Mouse (Mus musculus): ENCODE results near the gene Dynlt1f. TPM values are rescaled to one million over a fixed set of nuclear protein-coding genes. Genes with fewer than 3 reads are reported as not detected.
"Not testable (repeated sequence)": the region's sequence is repeated elsewhere in the genome, so short reads cannot be mapped to it uniquely, and the experiment has no call there.

Gene Dynlt1f
- polyA plus RNA-seq, 1 experiment from 2014 or later: 308 TPM

- H3K36me3 ChIP-seq (ENCODE audit: control insufficient read depth, insufficient read depth, low read length); H3K27me3 ChIP-seq (ENCODE audit: control insufficient read depth, insufficient read depth, low read length); H3K4me2 ChIP-seq; H3K9ac ChIP-seq (ENCODE audit: low read length); ATAC-seq (ENCODE audit: low FRiP score); H3K27ac ChIP-seq (ENCODE audit: low read depth, low read length); H3K4me3 ChIP-seq (ENCODE audit: low read depth, low read length); H3K4me1 ChIP-seq (ENCODE audit: control insufficient read depth, insufficient read depth, low read length); H3K9me3 ChIP-seq (ENCODE audit: control insufficient read depth, low read length); DNase-seq (ENCODE audit: low spot score, missing footprints): not testable (repeated sequence)
- 70% methylated on average over 3 of the region's 6 CpGs for WGBS
Observed at GRCm38 (mm10) chr17:6620035-6620434, 35.7 kb downstream of the Dynlt1f start.

- not testable (repeated sequence) for H3K9ac ChIP-seq (ENCODE audit: low read length); H3K9me3 ChIP-seq (ENCODE audit: control insufficient read depth, low read length); DNase-seq (ENCODE audit: low spot score, missing footprints); ATAC-seq (ENCODE audit: low FRiP score); H3K36me3 ChIP-seq (ENCODE audit: control insufficient read depth, insufficient read depth, low read length); H3K4me3 ChIP-seq (ENCODE audit: low read depth, low read length); H3K27me3 ChIP-seq (ENCODE audit: control insufficient read depth, insufficient read depth, low read length); H3K4me2 ChIP-seq; H3K27ac ChIP-seq (ENCODE audit: low read depth, low read length); H3K4me1 ChIP-seq (ENCODE audit: control insufficient read depth, insufficient read depth, low read length)
- WGBS: 89% methylated on average over 5 of the region's 5 CpGs
Observed at GRCm38 (mm10) chr17:6619271-6619670, 36.4 kb downstream of the Dynlt1f start.

GRCm38 (mm10) chr17:6617689-6618400 lies 37.9 kb downstream of the Dynlt1f start:
- not testable (repeated sequence) for H3K4me3 ChIP-seq (ENCODE audit: low read depth, low read length); H3K27ac ChIP-seq (ENCODE audit: low read depth, low read length); H3K9ac ChIP-seq (ENCODE audit: low read length); ATAC-seq (ENCODE audit: low FRiP score); H3K4me1 ChIP-seq (ENCODE audit: control insufficient read depth, insufficient read depth, low read length); H3K4me2 ChIP-seq; DNase-seq (ENCODE audit: low spot score, missing footprints); H3K9me3 ChIP-seq (ENCODE audit: control insufficient read depth, low read length); H3K27me3 ChIP-seq (ENCODE audit: control insufficient read depth, insufficient read depth, low read length); H3K36me3 ChIP-seq (ENCODE audit: control insufficient read depth, insufficient read depth, low read length)
- 54% methylated on average over 6 of the region's 13 CpGs for WGBS

- H3K4me1 ChIP-seq (ENCODE audit: control insufficient read depth, insufficient read depth, low read length); H3K9me3 ChIP-seq (ENCODE audit: control insufficient read depth, low read length); H3K9ac ChIP-seq (ENCODE audit: low read length); H3K27me3 ChIP-seq (ENCODE audit: control insufficient read depth, insufficient read depth, low read length); H3K27ac ChIP-seq (ENCODE audit: low read depth, low read length); H3K4me3 ChIP-seq (ENCODE audit: low read depth, low read length); DNase-seq (ENCODE audit: low spot score, missing footprints); H3K36me3 ChIP-seq (ENCODE audit: control insufficient read depth, insufficient read depth, low read length); ATAC-seq (ENCODE audit: low FRiP score); H3K4me2 ChIP-seq: not testable (repeated sequence)
- 95% methylated on average over 9 of the region's 9 CpGs for WGBS
Observed at GRCm38 (mm10) chr17:6616731-6617130, 39.0 kb downstream of the Dynlt1f start.

GRCm38 (mm10) chr17:6614316-6614715 lies 41.4 kb downstream of the Dynlt1f start:
- not testable (repeated sequence) for H3K9me3 ChIP-seq (ENCODE audit: control insufficient read depth, low read length); H3K4me1 ChIP-seq (ENCODE audit: control insufficient read depth, insufficient read depth, low read length); DNase-seq (ENCODE audit: low spot score, missing footprints); H3K4me2 ChIP-seq; H3K27ac ChIP-seq (ENCODE audit: low read depth, low read length); H3K9ac ChIP-seq (ENCODE audit: low read length); H3K27me3 ChIP-seq (ENCODE audit: control insufficient read depth, insufficient read depth, low read length); H3K4me3 ChIP-seq (ENCODE audit: low read depth, low read length); H3K36me3 ChIP-seq (ENCODE audit: control insufficient read depth, insufficient read depth, low read length); ATAC-seq (ENCODE audit: low FRiP score)
- WGBS: 87% methylated on average over 4 of the region's 9 CpGs

GRCm38 (mm10) chr17:6613524-6613923 lies 42.2 kb downstream of the Dynlt1f start:
- WGBS: 95% methylated on average over 11 of the region's 14 CpGs
- not testable (repeated sequence) for H3K4me3 ChIP-seq (ENCODE audit: low read depth, low read length); H3K9ac ChIP-seq (ENCODE audit: low read length); DNase-seq (ENCODE audit: low spot score, missing footprints); H3K27ac ChIP-seq (ENCODE audit: low read depth, low read length); H3K4me2 ChIP-seq; H3K36me3 ChIP-seq (ENCODE audit: control insufficient read depth, insufficient read depth, low read length); H3K4me1 ChIP-seq (ENCODE audit: control insufficient read depth, insufficient read depth, low read length); H3K27me3 ChIP-seq (ENCODE audit: control insufficient read depth, insufficient read depth, low read length); ATAC-seq (ENCODE audit: low FRiP score); H3K9me3 ChIP-seq (ENCODE audit: control insufficient read depth, low read length)

GRCm38 (mm10) chr17:6605347-6605746 lies 50.4 kb downstream of the Dynlt1f start:
- not testable (repeated sequence) for H3K4me1 ChIP-seq (ENCODE audit: control insufficient read depth, insufficient read depth, low read length); H3K27me3 ChIP-seq (ENCODE audit: control insufficient read depth, insufficient read depth, low read length); H3K9me3 ChIP-seq (ENCODE audit: control insufficient read depth, low read length); H3K4me3 ChIP-seq (ENCODE audit: low read depth, low read length); H3K4me2 ChIP-seq; H3K36me3 ChIP-seq (ENCODE audit: control insufficient read depth, insufficient read depth, low read length); ATAC-seq (ENCODE audit: low FRiP score); H3K27ac ChIP-seq (ENCODE audit: low read depth, low read length); H3K9ac ChIP-seq (ENCODE audit: low read length); DNase-seq (ENCODE audit: low spot score, missing footprints)
- WGBS: 79% methylated on average over 1 of the region's 1 CpGs

- H3K4me2 ChIP-seq; H3K9me3 ChIP-seq (ENCODE audit: control insufficient read depth, low read length); H3K27me3 ChIP-seq (ENCODE audit: control insufficient read depth, insufficient read depth, low read length); H3K4me3 ChIP-seq (ENCODE audit: low read depth, low read length); DNase-seq (ENCODE audit: low spot score, missing footprints); H3K9ac ChIP-seq (ENCODE audit: low read length); H3K36me3 ChIP-seq (ENCODE audit: control insufficient read depth, insufficient read depth, low read length); H3K4me1 ChIP-seq (ENCODE audit: control insufficient read depth, insufficient read depth, low read length); H3K27ac ChIP-seq (ENCODE audit: low read depth, low read length); ATAC-seq (ENCODE audit: low FRiP score): not testable (repeated sequence)
- WGBS: 38% methylated on average over 3 of the region's 4 CpGs
Observed at GRCm38 (mm10) chr17:6602205-6602604, 53.5 kb downstream of the Dynlt1f start.

GRCm38 (mm10) chr17:6601204-6601911 lies 54.3 kb downstream of the Dynlt1f start, which contains the start of gene Dynlt1c:
TSS of gene Dynlt1c (plus strand) at chr17:6601671.
- H3K9ac ChIP-seq (ENCODE audit: low read length); H3K27me3 ChIP-seq (ENCODE audit: control insufficient read depth, insufficient read depth, low read length); H3K36me3 ChIP-seq (ENCODE audit: control insufficient read depth, insufficient read depth, low read length); H3K9me3 ChIP-seq (ENCODE audit: control insufficient read depth, low read length); H3K4me1 ChIP-seq (ENCODE audit: control insufficient read depth, insufficient read depth, low read length); H3K27ac ChIP-seq (ENCODE audit: low read depth, low read length): not testable (repeated sequence)
- Histone ChIP-seq H3K4me2 (peak within 1 kb of the TSS; percentile 26; the same call in 1 of the 2 replicates), H3K4me3 (ENCODE audit: low read depth, low read length) (peak within 1 kb of the TSS; percentile 22; the same call in 1 of the 2 replicates)
- WGBS: 12% methylated on average over 23 of the region's 40 CpGs
- peak; percentile 95 for DNase-seq (ENCODE audit: low spot score, missing footprints)
- ATAC-seq (ENCODE audit: low FRiP score): peak; percentile 98

Measured in midbrain, embryonic 11.5 days (tissue).